Comparison of ENCODE assay signal across 8 mouse cellular contexts in the genomic region with DNA sequence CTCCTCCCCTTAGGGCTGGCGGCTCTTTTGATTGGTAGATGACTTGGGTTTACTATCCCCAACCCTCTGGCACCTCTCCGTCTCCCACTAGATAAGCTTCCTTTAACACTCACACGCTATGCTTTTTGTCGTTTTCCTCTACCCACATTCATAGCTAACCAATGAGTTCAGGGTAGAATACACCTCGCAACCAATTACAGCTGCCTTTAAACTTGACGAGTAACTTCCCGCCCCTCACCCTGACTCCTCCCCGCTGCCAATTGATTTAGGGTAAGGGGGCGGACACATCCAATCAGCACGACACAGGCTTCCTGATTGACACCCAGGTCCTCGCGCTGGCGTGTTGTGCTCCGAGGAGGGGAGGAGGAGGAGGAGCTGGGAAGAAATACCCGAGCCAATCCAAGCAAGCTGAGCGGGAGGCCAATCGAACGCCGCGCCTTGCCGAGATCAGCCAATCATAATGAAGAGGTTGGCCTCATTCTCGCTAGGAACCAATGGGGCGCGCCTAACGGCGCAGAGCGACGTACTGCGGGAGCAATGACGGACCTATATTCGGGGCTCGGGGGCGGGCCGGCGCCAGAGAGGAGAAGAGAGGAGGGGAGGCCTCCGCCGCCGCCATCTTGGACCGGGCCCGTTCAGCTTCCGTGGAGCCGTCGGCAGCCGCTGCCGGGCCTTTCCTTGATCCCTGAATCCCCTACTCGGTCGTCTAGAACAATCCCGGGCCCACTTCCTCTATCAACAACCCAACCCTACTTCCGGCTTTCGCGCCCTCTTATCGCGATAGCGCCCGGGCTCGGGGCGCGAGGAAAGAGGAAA. TPM values are rescaled to one million over a fixed set of nuclear protein-coding genes. Genes with fewer than 3 reads are reported as not detected.
A peak's percentile ranks its signal among the peaks of the same experiment; 100 is the strongest.
DNase-seq lines count a peak whose midpoint lies in the region; ATAC-seq and TF ChIP-seq lines count a peak whose summit lies in the region.

Cnot3 (plus strand) TSS at position 597 of the 816 bp plus-strand sequence.

- peak; percentile 62; the same call in 1 of the 2 replicates for TF ChIP-seq POLR2A in bone marrow, adult 2 months (IDR thresholded peaks at IDR 0.05; ENCODE audit: borderline replicate concordance, control insufficient read depth, low read depth, low read length)
- TF ChIP-seq POLR2A in limb, embryonic 14.5 days (IDR thresholded peaks at IDR 0.05; ENCODE audit: borderline replicate concordance, extremely low read depth, insufficient read depth, insufficient read length): peak; percentile 32; the same call in 1 of the 2 replicates

- peak; percentile 100 for DNase-seq in 416B (ENCODE audit: low read depth)
- peak; percentile 99 for DNase-seq in heart, adult 8-10 months (ENCODE audit: low spot score)
- DNase-seq in kidney, adult 9 months: peak; percentile 100
- DNase-seq in limb, embryonic 14.5 days (ENCODE audit: low spot score): peak; percentile 99
- peak; percentile 100 for DNase-seq in midbrain, postnatal 0 days (ENCODE audit: low spot score)
- peak; percentile 92 to 93 for DNase-seq in spleen, postnatal 14 days (ENCODE audit: low spot score in 2 of 2)

- H3K27ac ChIP-seq in bone marrow, adult 2 months (ENCODE audit: control insufficient read depth, insufficient read depth, low read depth, low read length, poor library complexity): peak within 1 kb of the TSS; percentile 97
- peak within 1 kb of the TSS; percentile 99 for H3K27ac ChIP-seq in embryonic facial prominence, embryonic 15.5 days (replicated peaks)
- peak within 1 kb of the TSS; percentile 93 for H3K27ac ChIP-seq in limb, embryonic 14.5 days (replicated peaks; ENCODE audit: low read depth, low read length)
- peak within 1 kb of the TSS; percentile 94 for H3K27ac ChIP-seq in midbrain, postnatal 0 days (ENCODE audit: low read depth, low read length)

- under 1% methylated on average over 55 of the region's 58 CpGs for WGBS in bone marrow, adult 2 months
- under 1% methylated on average over 56 of the region's 58 CpGs for WGBS in embryonic facial prominence, embryonic 15.5 days
- under 1% methylated on average over 58 of the region's 58 CpGs for WGBS in limb, embryonic 14.5 days
- WGBS in midbrain, postnatal 0 days: under 1% methylated on average over 53 of the region's 58 CpGs

- H3K27me3 ChIP-seq in embryonic facial prominence, embryonic 15.5 days: no peaks in the 10 kb centered on the region
- no peaks in the 10 kb centered on the region for H3K27me3 ChIP-seq in limb, embryonic 14.5 days (ENCODE audit: control insufficient read depth, insufficient read depth, low read length)
- H3K27me3 ChIP-seq in midbrain, postnatal 0 days (ENCODE audit: insufficient read depth, low read length): no peaks in the 10 kb centered on the region

- peak within 1 kb of the TSS; percentile 99 for H3K9ac ChIP-seq in embryonic facial prominence, embryonic 15.5 days
- peak within 1 kb of the TSS; percentile 98 for H3K9ac ChIP-seq in limb, embryonic 14.5 days (ENCODE audit: low read depth, low read length, severe bottlenecking)
- peak within 1 kb of the TSS; percentile 96 for H3K9ac ChIP-seq in midbrain, postnatal 0 days (replicated peaks; ENCODE audit: low read length, poor library complexity, severe bottlenecking)

- H3K4me1 ChIP-seq in bone marrow, adult 2 months (ENCODE audit: control insufficient read depth, insufficient read depth, low read length): peaks cover 5% of the 10 kb centered on the region
- peaks cover 33% of the 10 kb centered on the region for H3K4me1 ChIP-seq in embryonic facial prominence, embryonic 15.5 days
- H3K4me1 ChIP-seq in limb, embryonic 14.5 days (ENCODE audit: control insufficient read depth, insufficient read depth, low read length): peaks cover 27% of the 10 kb centered on the region
- peaks cover 13% of the 10 kb centered on the region for H3K4me1 ChIP-seq in midbrain, postnatal 0 days (ENCODE audit: insufficient read depth, low read length)

- peak within 1 kb of the TSS; percentile 94 for H3K4me3 ChIP-seq in bone marrow, adult 2 months (replicated peaks; ENCODE audit: control insufficient read depth, low read depth, low read length)
- H3K4me3 ChIP-seq in embryonic facial prominence, embryonic 15.5 days (replicated peaks): peak within 1 kb of the TSS; percentile 98
- peak within 1 kb of the TSS; percentile 95 for H3K4me3 ChIP-seq in limb, embryonic 14.5 days (replicated peaks; ENCODE audit: low read length)
- H3K4me3 ChIP-seq in midbrain, postnatal 0 days (ENCODE audit: low read depth, low read length): peak within 1 kb of the TSS; percentile 93

- ATAC-seq in embryonic facial prominence, embryonic 15.5 days (ENCODE audit: insufficient number of reproducible peaks, low FRiP score, low TSS enrichment, low read depth): peak; percentile 98
- peak; percentile 98 for ATAC-seq in limb, embryonic 14.5 days (ENCODE audit: low FRiP score, low read depth)
- ATAC-seq in midbrain, postnatal 0 days (ENCODE audit: low FRiP score): peak; percentile 97

- H3K4me2 ChIP-seq in embryonic facial prominence, embryonic 15.5 days (replicated peaks): peak within 1 kb of the TSS; percentile 64
- H3K4me2 ChIP-seq in limb, embryonic 14.5 days (replicated peaks; ENCODE audit: low read depth, low read length, severe bottlenecking): peak within 1 kb of the TSS; percentile 61
- H3K4me2 ChIP-seq in midbrain, postnatal 0 days (ENCODE audit: low read depth, low read length, poor library complexity, severe bottlenecking): peak within 1 kb of the TSS; percentile 86

- H3K36me3 ChIP-seq in embryonic facial prominence, embryonic 15.5 days: peaks cover 27% of the 10 kb centered on the region
- H3K36me3 ChIP-seq in limb, embryonic 14.5 days (ENCODE audit: control insufficient read depth, insufficient read depth, low read length): peaks cover 29% of the 10 kb centered on the region
- peaks cover 12% of the 10 kb centered on the region; the same call in 1 of the 2 replicates for H3K36me3 ChIP-seq in midbrain, postnatal 0 days (ENCODE audit: insufficient read depth, low read length)

- TF ChIP-seq CTCF in bone marrow, adult 2 months (IDR thresholded peaks at IDR 0.05; ENCODE audit: control insufficient read depth, insufficient read depth, low read length): no peak
- TF ChIP-seq CTCF in midbrain, postnatal 0 days (IDR thresholded peaks at IDR 0.05): no peak

- H3K9me3 ChIP-seq in embryonic facial prominence, embryonic 15.5 days (replicated peaks): no peaks in the 10 kb centered on the region
- H3K9me3 ChIP-seq in limb, embryonic 14.5 days (ENCODE audit: control insufficient read depth, low read length): no peaks in the 10 kb centered on the region
- H3K9me3 ChIP-seq in midbrain, postnatal 0 days (ENCODE audit: low read length): no peaks in the 10 kb centered on the region

RNA-seq across cellular contexts. Expression of gene Cnot3, which starts in this region (rescaled TPM):
- 72.1 and 112 TPM in 2 replicates for polyA plus RNA-seq in bone marrow, adult 2 months (2011; ENCODE audit: insufficient read depth, insufficient read length, low replicate concordance, missing spikeins)
- polyA plus RNA-seq in embryonic facial prominence, embryonic 15.5 days (2015; fragmentation: Nextera tagmentation; extraction: Ambion mirVana): 59.0 and 65.3 TPM in 2 replicates
- 10 to 100 TPM; 19.5 to 26.0 (median 23.2) TPM for total RNA-seq in heart, adult 8-10 months (2022)
- 108 and 144 TPM in 2 replicates for polyA plus RNA-seq in limb, embryonic 14.5 days (2012; rRNA removed)
- polyA plus RNA-seq in limb, embryonic 14.5 days (2014; fragmentation: Nextera tagmentation; extraction: Ambion mirVana): 63.8 and 72.1 TPM in 2 replicates
- total RNA-seq in midbrain, postnatal 0 days (2014; rRNA removed): 15.1 and 23.3 TPM in 2 replicates
- 27.1 and 32.6 TPM in 2 replicates for polyA plus RNA-seq in midbrain, postnatal 0 days (2015; fragmentation: Nextera tagmentation; extraction: Ambion mirVana)

Comparison
In these comparisons a context has a peak if more than half of its experiments do, and no peak if none do; other contexts are left out.
1. Peak in every context shown above with its lines: DNase-seq, ATAC-seq, H3K4me3 ChIP-seq and H3K27ac ChIP-seq.